Mouse (Mus musculus): ENCODE results near the gene Msx3.

Msx3 gene

DNA sequence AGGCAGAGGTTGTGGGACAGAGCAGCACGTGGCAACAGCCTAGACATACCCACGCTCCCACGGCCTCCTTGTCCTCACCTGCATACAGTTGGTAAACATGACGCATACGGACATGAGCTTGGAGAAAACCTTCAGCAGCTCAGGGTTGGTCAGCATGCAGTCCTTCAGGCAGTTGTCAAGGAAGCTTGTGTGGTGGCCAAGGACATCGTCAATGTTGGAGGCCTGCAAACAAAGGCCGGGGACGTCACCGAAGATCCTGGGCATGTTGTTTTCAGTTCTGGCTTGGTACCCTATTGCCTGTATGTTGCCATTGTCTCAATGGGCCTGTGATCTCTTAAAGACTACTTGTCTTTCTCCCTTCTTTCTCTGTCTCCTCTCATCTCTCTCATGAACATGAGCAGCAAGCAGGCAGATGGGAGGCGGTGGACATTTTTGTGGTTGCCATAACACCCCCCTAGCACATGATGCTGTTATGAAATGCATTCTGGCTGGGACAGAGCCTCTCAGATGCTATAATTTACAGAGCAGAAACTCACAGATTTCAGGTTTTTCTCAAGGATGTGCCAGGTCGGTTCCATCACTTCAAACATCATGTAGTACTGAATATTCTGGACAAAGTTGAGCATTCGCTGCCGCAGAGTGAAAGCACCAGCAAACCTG, 50.1 kb downstream of the Msx3 start:
- in situ Hi-C loops (cut with MboI; ENCODE audit: unreplicated experiment in 2 of 2) = no loop called here

Measured in v-Abl transformed pro-B cells (cell line).